Mouse (Mus musculus) forebrain, embryonic 11.5 days (tissue): ENCODE results near the gene Folr1. TPM values are rescaled to one million over a fixed set of nuclear protein-coding genes. Genes with fewer than 3 reads are reported as not detected.

Experiments used
- ATAC-seq: fragments of 200-750 bp; cut with Nextera tagmentation; replicated peaks from 2 replicates; pipeline ENCODE4 v1.8.0; 2017; ENCODE audit warnings: moderate TSS enrichment; ENCODE audit not compliant: low FRiP score
- DNase-seq: peaks from one replicate; pipeline ENCODE4 v3.0.0-alpha.2; 2017; ENCODE audit warnings: low spot score
- H3K27ac ChIP-seq: fragments of 300-500 bp; sonication (generic); 2 replicates; pipeline ENCODE4 v1.5.1; 2014; ENCODE audit warnings: low read depth, low read length
- H3K27me3 ChIP-seq: fragments of 300-500 bp; sonication (generic); 2 replicates; pipeline ENCODE4 v1.6.1; 2014; ENCODE audit warnings: mild to moderate bottlenecking, low read length, mixed read lengths; ENCODE audit not compliant: control insufficient read depth, insufficient read depth
- H3K36me3 ChIP-seq: fragments of 300-500 bp; sonication (generic); 2 replicates; pipeline ENCODE4 v1.6.1; 2014; ENCODE audit warnings: mild to moderate bottlenecking, low read length, moderate library complexity, mixed read lengths; ENCODE audit not compliant: control insufficient read depth, insufficient read depth
- H3K4me1 ChIP-seq: fragments of 300-500 bp; sonication (generic); replicated peaks from 2 replicates; pipeline ENCODE4 v1.6.1; 2014; ENCODE audit warnings: low read length, mixed read lengths; ENCODE audit not compliant: control insufficient read depth, insufficient read depth
- H3K4me2 ChIP-seq: fragments of 300-500 bp; sonication (generic); 2 replicates; pipeline ENCODE4 v1.6.1; 2014; ENCODE audit warnings: low read depth, mild to moderate bottlenecking, low read length, moderate library complexity, mixed read lengths; ENCODE audit not compliant: severe bottlenecking
- H3K4me3 ChIP-seq: fragments of 300-500 bp; sonication (generic); 2 replicates; pipeline ENCODE4 v1.5.1; 2014; ENCODE audit warnings: low read depth, low read length
- H3K9ac ChIP-seq: fragments of 300-500 bp; sonication (generic); 2 replicates; pipeline ENCODE4 v1.6.1; 2014; ENCODE audit warnings: low read length
- H3K9me3 ChIP-seq: fragments of 300-500 bp; sonication (generic); 2 replicates; pipeline ENCODE4 v1.6.1; 2016; ENCODE audit warnings: low read length, mixed read lengths; ENCODE audit not compliant: control insufficient read depth
- WGBS: fragments of 180-500 bp; shearing (Covaris S2); extraction: QIAGEN DNeasy Blood & Tissue Kit; methylation state at CpG from one replicate; pipeline ENCODE4 v1.1.7; 2014; 5-methylcytosine and 5-hydroxymethylcytosine counted together
- polyA plus RNA-seq: library from polyadenylated mRNA; unstranded; fragments of >200 nt; fragmentation: Nextera tagmentation; extraction: Ambion mirVana; gene quantifications from 2 replicates; pipeline ENCODE4 v1.2.1, GENCODE M21; 2014

Gene Folr1
- polyA plus RNA-seq, 1 experiment from 2014 or later, result 11.4 TPM

- peaks cover 8% of the 10 kb centered on the region for H3K4me1 ChIP-seq
These were observed 32.3 kb upstream of the Folr1 start for GRCm38 (mm10) chr7:101902846-101903245.

GRCm38 (mm10) chr7:101901969-101902368 lies 31.4 kb upstream of the Folr1 start:
- Histone ChIP-seq H3K9me3 (no peaks in the 10 kb centered on the region; the same call in 1 of the 2 replicates), H3K9ac (no peak overlapping the region), H3K4me2 (no peak overlapping the region), H3K36me3 (no peaks in the 10 kb centered on the region; the same call in 1 of the 2 replicates), H3K4me1 (peaks cover 7% of the 10 kb centered on the region), H3K27me3 (no peaks in the 10 kb centered on the region), H3K27ac (no peak overlapping the region), H3K4me3 (no peak overlapping the region)
- 91% methylated on average over 10 of the region's 10 CpGs for WGBS
- DNase-seq (no peak), ATAC-seq (no peak)

More at GRCm38 (mm10) chr7:101902846-101903245, 32.3 kb upstream of the Folr1 start:
- no peaks in the 10 kb centered on the region; the same call in 1 of the 2 replicates for H3K36me3 ChIP-seq
- H3K27ac ChIP-seq, result no peak overlapping the region
- no peak for ATAC-seq
- H3K9ac ChIP-seq, result no peak overlapping the region
- H3K27me3 ChIP-seq, result no peaks in the 10 kb centered on the region
- no peak overlapping the region for H3K4me3 ChIP-seq
- H3K9me3 ChIP-seq, result no peaks in the 10 kb centered on the region; the same call in 1 of the 2 replicates
- H3K4me2 ChIP-seq, result no peak overlapping the region
- DNase-seq, result no peak

- H3K27me3 ChIP-seq, result no peaks in the 10 kb centered on the region
- H3K36me3 ChIP-seq, result no peaks in the 10 kb centered on the region; the same call in 1 of the 2 replicates
- DNase-seq (no peak), ATAC-seq (no peak)
- no peak overlapping the region for H3K27ac ChIP-seq
- no peaks in the 10 kb centered on the region; the same call in 1 of the 2 replicates for H3K4me1 ChIP-seq
- H3K4me3 ChIP-seq, result no peak overlapping the region
- no peak overlapping the region for H3K4me2 ChIP-seq
- WGBS, result 93% methylated on average over 16 of the region's 16 CpGs
- no peak overlapping the region for H3K9ac ChIP-seq
- H3K9me3 ChIP-seq, result no peaks in the 10 kb centered on the region; the same call in 1 of the 2 replicates
These were observed 29.9 kb upstream of the Folr1 start for GRCm38 (mm10) chr7:101900331-101901097.

- Histone ChIP-seq H3K4me1 (no peaks in the 10 kb centered on the region; the same call in 1 of the 2 replicates), H3K9ac (peak overlapping the region; percentile 77), H3K4me2 (peak overlapping the region; percentile 57), H3K9me3 (no peaks in the 10 kb centered on the region), H3K27ac (peak overlapping the region; percentile 93), H3K4me3 (peak overlapping the region; percentile 54), H3K27me3 (no peaks in the 10 kb centered on the region), H3K36me3 (no peaks in the 10 kb centered on the region)
- under 1% methylated on average over 57 of the region's 57 CpGs for WGBS
- DNase-seq (peak; percentile 96), ATAC-seq (peak; percentile 98)
These were observed 25.8 kb upstream of the Folr1 start for GRCm38 (mm10) chr7:101896104-101897066.

- H3K27me3 ChIP-seq, result no peaks in the 10 kb centered on the region
- H3K4me3 ChIP-seq, result peak overlapping the region; percentile 54
- H3K36me3 ChIP-seq, result no peaks in the 10 kb centered on the region
- H3K4me1 ChIP-seq, result no peaks in the 10 kb centered on the region; the same call in 1 of the 2 replicates
- 39% methylated on average over 9 of the region's 9 CpGs for WGBS
- no peaks in the 10 kb centered on the region for H3K9me3 ChIP-seq
- no peak for DNase-seq
- H3K27ac ChIP-seq, result no peak overlapping the region
- ATAC-seq, result no peak
- peak overlapping the region; percentile 37; the same call in 1 of the 2 replicates for H3K9ac ChIP-seq
- peak overlapping the region; percentile 40 for H3K4me2 ChIP-seq
These were observed 25.1 kb upstream of the Folr1 start for GRCm38 (mm10) chr7:101895695-101896094.

- no peaks in the 10 kb centered on the region for H3K27me3 ChIP-seq
- no peak overlapping the region for H3K4me2 ChIP-seq
- no peak overlapping the region for H3K9ac ChIP-seq
- 88% methylated on average over 4 of the region's 4 CpGs for WGBS
- H3K9me3 ChIP-seq, result no peaks in the 10 kb centered on the region
- H3K4me1 ChIP-seq, result no peaks in the 10 kb centered on the region
- no peak for ATAC-seq
- no peak for DNase-seq
- no peak overlapping the region for H3K4me3 ChIP-seq
- H3K36me3 ChIP-seq, result no peaks in the 10 kb centered on the region
- H3K27ac ChIP-seq, result no peak overlapping the region
These were observed 17.9 kb upstream of the Folr1 start for GRCm38 (mm10) chr7:101888460-101888859.

GRCm38 (mm10) chr7:101886274-101886673 lies 15.7 kb upstream of the Folr1 start:
- Histone ChIP-seq H3K4me1 (no peaks in the 10 kb centered on the region), H3K9me3 (no peaks in the 10 kb centered on the region), H3K36me3 (no peaks in the 10 kb centered on the region), H3K4me2 (no peak overlapping the region), H3K4me3 (no peak overlapping the region), H3K27me3 (no peaks in the 10 kb centered on the region), H3K9ac (no peak overlapping the region), H3K27ac (no peak overlapping the region)
- WGBS, result 87% methylated on average over 6 of the region's 6 CpGs
- ATAC-seq, result no peak
- DNase-seq, result no peak

GRCm38 (mm10) chr7:101884160-101884559 lies 13.6 kb upstream of the Folr1 start:
- Histone ChIP-seq H3K27me3 (no peaks in the 10 kb centered on the region), H3K4me3 (no peak overlapping the region), H3K27ac (no peak overlapping the region), H3K4me1 (no peaks in the 10 kb centered on the region), H3K9me3 (no peaks in the 10 kb centered on the region), H3K36me3 (no peaks in the 10 kb centered on the region), H3K9ac (no peak overlapping the region), H3K4me2 (no peak overlapping the region)
- 93% methylated on average over 4 of the region's 4 CpGs for WGBS
- DNase-seq (no peak), ATAC-seq (no peak)
